Mouse (Mus musculus): Measurements from ENCODE around the gene Ntm.

Gene Ntm

DNA sequence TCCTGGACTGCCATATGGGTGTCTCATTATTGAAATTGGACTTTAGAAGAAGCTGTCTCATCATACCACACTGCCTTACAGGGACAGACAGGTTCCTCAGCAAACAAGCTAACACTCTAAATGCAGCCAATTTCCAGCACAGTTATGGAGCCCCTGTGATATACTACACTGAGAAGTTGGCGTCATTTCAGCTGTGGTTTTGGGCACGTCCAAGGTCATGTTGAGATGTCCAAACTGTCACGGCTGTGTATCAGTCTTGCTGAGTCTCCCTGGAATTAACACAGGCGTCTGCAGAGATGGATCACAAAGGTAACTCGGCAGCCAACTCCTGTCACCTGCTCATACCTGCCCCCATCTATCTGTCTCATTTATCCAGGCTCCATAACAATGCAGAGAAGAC lies 779.9 kb downstream of the Ntm start:
- DNase-seq (ENCODE audit: low read depth, low spot score) = no peak

DNA sequence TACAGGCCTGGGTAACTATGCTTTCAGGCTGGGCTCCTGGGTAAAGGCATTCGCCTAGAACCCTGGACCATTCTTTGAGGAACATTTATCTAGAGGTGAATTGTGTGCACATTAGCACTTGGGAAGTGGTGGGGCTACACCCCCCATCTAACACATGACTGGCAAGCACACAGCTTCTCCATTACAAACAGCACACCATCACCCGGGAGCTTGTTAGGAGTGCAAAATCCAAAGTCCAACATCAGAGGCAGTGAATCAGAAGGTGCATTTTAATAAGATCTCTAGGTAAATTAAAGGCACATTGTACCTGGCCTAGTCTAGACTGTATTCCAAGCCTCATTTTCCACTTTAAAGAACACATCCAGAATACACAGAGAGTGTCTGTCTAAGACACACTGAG lies 781.3 kb downstream of the Ntm start:
- no peak for DNase-seq (ENCODE audit: low read depth, low spot score)

DNA sequence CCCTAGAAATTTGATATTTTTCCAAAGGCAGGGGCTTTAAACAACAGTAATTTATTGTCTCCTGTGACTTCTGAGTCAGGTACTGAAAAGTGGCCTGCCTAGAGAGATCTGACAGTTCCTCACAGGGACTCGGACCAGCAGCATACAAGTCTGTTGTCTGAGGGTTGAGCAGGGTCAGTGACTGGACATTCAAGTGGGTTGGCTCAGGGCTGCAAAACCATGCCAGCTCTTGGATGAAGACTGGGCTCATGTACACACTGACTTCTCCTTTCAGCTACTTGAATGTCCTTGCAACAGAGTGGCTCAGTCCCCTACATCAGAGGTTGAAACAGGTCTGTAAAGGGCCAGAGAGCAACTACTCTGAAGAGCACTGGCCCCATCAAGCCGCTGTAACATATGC lies 797.2 kb downstream of the Ntm start:
- DNase-seq (ENCODE audit: low read depth, low spot score) = no peak

DNA sequence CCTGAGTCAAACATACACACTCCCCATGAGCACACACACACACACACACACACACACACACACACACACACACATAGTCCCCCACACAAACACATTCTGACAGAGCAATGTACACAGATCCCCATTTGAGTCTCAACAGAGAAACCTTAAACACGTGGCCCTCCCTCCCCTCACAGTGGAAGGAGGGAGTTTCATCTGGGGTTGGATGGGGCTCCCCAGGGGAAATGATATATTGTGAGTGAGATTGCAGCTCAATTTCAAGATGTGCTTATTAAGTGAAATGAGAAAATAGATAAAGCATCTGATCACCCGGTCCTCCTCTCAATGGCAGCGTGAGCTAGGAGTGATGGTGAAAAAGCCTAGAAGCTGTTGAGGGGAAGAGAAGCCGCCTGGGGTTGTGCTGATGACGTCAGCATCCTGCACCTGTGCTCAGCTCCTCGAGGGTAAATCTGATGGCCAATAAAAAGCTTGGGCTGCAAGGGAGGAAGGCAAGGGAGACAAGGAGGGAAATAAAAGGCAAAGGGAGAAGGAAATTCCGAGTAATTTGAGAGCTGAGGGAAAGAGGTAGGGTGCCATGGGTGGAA lies 801.8 kb downstream of the Ntm start:
- no peak for DNase-seq (ENCODE audit: low read depth, low spot score)

DNA sequence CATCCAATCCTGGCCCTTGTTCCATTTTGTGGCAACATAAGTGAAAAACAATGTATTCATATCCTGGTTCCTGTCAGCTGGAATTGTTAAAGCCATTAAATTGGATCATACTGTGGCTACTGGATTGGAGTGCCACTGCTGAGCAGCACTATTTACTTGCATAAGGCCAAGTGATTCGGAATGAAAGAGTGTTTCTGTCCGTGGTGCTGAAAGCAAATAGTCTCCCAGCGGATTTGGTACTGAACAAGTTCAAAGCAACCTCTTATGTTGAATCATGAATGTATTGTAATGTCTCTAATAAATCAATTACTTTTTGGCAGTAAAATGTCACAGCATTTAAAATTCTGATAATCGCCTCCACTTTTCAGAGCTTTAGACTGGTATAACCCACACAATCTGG lies 817.0 kb downstream of the Ntm start:
- peak; percentile 16 for DNase-seq (ENCODE audit: low read depth, low spot score)

DNA sequence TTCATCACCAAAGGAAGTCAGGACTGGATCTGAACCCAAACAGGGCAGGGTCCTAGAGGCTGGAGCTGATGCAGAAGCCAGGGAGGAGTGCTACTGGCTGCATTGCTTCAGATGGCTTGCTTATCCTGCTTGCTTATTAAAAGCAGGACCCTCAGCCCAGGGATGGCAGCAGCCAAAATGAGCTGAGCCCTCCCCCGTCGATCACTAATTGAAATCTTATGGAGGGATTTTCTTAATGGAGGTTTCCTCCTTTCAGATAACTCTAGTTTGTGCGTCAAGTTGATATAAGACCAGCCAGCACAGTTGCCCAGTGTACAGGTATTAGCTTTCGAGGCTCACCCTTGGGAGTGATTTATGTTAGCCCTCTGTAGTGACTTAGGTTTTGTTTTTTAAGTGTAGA lies 826.9 kb downstream of the Ntm start:
- DNase-seq (ENCODE audit: low read depth, low spot score) = no peak

DNA sequence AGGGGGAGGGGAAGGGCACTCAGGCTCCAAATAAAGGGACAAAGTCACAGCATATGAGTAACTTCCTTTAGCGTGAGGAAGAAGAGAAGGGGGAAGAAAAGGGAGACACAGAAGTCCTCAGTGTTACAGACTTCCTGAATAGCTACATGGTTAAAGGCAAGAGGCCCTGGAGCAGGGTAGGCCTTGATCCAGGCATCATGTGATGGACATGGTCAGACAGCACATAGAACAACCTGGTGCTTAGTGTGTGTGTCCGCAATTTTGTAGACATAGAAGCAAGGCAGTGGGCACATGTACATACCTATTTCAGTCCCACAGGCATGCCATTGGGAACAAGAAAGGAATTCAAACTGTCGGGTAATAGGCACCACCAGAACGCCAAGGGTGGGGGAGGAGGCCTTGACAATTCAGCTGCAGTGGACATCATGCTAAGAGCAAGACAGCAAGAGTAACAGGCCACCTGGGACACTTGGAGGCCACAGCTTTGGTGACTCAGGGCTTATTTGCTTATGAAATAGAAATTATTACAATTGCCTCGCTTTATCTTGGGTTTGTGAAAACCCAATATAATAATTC lies 832.1 kb downstream of the Ntm start:
- DNase-seq (ENCODE audit: low read depth, low spot score) = no peak

DNA sequence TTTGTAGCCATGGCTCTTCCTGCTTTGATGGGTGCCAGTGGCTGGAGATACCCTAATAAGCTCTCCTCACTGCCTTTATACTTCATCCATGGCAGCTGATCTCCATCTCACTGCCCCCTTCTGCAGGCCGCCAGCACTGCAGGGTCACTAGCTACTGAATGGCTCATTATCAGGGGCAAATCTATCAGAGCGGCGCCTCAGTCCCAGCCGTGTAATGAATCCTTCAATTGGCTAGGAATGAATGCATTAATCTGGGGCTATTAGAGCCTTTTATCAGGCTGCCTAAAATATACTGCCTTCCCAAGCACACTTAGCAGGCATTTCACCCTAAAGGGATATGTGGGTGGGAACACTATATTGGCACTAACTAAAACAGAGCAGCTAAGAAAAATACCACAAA lies 832.6 kb downstream of the Ntm start:
- DNase-seq (ENCODE audit: low read depth, low spot score) = no peak

DNA sequence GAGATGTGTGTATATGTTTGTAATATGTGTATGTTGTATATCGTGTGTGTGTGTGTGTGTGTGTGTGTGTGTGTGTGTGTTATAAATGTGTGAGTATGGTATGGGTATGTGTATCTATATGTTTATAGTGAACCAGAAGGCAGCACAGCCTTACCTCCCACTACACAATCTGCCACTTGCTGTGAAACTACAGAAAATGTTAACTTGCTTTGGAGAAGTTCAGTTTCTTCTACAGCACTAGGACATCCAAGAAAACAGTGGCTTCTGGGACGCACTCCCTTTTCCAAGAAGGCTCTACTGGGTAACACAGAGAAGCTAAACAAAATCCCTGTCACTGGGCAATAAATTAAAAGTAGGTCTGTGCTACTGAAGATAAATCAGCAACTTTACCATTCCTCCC lies 834.5 kb downstream of the Ntm start:
- DNase-seq (ENCODE audit: low read depth, low spot score) = no peak

DNA sequence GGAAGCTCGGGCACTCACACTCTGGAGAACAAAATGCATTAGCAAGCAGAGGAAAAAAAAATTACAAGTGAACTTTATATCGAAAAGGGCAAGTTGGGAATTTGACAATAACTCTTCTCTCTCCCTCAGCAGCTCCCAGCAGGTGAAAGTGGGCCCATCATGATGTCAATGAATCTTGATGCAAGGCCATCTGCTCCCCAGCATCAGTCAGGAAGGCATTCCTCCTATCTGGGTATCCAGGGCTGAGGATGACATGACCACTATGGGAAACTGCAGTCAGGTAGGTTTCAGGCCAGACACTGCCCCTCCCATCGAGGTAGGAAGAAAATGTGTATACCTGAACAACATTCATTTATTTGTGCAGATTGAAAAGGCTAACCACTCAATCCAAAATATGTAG lies 838.5 kb downstream of the Ntm start:
- no peak for DNase-seq (ENCODE audit: low read depth, low spot score)

DNA sequence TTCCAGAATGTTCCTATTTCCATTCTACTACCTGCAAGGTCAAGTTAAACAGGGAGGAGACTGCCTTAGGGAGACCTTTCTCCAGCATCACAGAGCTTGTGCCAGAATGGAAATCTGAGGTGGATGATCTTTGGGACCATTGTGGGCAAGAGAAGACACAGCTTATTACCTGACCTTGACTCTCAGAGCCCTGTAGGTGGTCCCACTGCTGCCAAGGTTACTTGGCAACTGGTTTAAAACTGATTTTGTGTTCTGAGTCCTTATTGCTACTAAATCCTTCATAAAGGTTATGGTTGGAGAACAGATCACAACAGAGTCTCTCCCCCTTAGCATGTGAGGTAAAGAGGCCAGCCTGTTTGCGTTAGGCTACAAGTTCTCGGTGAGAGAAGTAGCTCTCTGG lies 839.1 kb downstream of the Ntm start:
- no peak for DNase-seq (ENCODE audit: low read depth, low spot score)

DNA sequence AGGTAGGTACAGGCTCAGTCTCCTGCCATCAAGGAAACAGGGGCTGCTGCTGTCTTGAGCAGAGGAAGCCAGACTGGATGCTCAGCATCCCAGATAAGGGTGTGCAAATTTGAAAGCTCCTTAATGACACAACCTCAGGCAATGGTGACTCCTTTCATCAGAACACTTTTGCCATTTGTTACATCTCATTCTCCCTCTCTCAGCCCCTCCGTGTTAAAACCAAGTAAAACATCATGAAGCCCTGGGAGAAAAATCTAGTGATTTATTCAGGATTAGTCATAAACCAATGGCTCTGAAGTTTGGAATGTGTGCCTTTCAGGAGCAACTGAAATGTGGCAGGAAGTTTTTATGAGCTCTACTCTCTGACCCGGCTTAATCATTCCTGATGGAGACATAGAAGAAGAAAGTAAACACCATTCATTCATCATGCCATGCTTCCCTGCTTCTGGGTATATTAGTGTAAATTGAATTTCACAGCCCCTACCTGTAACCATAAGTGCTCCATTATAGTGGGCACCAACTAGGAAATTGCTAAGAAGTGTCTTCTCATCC lies 845.3 kb downstream of the Ntm start:
- no peak for DNase-seq (ENCODE audit: low read depth, low spot score)

DNA sequence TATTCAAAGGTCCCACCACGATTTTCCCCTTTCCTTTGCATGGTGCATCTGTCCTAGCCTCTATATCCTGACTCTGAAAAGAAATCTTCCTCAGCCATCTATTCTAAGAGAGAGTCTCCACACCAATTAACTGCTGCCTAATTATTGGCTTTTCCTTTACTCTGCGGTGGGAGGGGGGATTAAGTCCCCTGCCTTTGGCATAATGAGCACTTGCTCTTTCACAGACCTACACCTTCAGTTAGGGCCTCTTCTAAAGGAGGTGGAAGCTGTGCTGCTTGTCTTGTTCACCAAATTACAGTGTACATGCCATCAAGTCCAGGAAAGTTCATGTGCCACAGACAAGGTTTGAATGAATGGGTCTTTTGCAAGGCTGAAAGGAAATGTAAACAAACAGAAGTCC lies 847.6 kb downstream of the Ntm start:
- DNase-seq (ENCODE audit: low read depth, low spot score) = no peak

DNA sequence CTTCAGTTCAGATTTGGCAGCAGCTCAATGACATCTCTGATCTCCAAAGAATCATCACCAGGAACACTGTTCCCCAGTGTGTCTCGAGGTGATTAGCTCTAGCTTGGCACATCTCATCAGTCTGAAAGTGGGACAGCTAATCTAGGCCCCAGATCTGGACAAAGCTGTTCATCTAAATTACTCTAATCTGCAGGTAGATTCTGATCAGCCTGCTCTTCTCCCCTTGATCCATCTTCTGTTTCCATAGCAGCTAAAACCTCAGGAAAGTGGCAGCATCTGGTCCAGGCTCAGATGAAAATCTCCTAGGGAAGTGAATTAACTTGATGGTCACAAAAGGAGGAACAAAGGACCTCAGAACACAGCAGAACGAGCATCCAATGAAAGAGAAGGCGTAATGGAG lies 856.2 kb downstream of the Ntm start:
- DNase-seq (ENCODE audit: low read depth, low spot score) = no peak

DNA sequence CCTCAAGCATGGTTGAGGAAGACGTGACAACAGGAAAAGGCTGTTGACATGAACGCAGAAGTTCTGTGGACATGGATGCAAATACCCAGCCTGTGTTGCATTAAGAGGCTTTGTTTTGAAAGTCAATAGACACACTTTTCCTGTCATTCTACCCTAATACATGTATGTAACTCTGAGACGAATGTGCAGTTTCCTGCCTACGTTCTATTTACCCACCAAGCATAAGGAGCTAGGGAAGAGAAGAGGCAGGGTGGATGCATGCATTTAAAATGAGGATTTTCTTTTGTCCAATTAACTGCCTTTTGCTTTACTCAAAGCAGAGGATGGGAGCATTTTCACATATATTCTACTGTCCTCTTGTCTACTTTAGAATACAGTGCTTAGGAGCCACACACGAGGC lies 858.5 kb downstream of the Ntm start:
- no peak for DNase-seq (ENCODE audit: low read depth, low spot score)

DNA sequence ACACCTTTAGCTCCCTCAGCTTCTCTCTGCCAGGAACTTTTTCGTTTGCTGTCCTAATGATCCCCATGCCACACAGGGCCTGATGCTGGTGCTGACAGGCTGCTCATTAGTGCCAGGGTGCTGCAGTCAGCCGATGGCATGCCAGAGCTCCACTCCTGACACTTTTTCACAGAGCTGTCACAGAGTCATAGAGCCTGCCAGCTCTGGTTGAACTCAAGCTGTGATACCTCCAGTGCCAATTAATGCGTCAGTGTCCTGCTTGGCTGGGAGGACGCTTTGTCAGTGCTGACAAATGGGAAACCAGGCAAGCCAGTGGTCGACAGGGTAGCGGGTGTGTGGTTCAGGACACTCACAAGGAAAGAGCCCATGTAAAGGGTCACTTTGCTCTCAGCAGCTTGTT lies 858.9 kb downstream of the Ntm start:
- DNase-seq (ENCODE audit: low read depth, low spot score) = no peak

DNA sequence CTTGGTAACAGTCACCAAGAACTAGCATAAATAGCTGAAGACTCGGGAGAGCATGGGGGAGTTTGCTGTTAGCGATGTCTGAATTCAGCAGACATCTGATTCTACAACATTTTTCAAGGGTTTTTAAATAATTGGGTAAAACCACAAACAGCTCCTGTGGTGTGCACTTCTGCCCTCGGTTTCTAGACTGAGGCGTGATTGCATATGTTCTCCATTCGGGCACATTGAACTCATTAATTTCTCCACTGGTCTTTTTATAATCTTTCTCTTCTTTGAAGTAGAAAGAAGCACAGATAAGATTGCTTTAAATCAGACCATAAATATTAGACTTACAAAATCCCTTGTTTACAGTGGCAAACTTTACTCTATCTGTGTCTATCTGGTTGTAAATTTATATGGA lies 862.3 kb downstream of the Ntm start:
- no peak for DNase-seq (ENCODE audit: low read depth, low spot score)

DNA sequence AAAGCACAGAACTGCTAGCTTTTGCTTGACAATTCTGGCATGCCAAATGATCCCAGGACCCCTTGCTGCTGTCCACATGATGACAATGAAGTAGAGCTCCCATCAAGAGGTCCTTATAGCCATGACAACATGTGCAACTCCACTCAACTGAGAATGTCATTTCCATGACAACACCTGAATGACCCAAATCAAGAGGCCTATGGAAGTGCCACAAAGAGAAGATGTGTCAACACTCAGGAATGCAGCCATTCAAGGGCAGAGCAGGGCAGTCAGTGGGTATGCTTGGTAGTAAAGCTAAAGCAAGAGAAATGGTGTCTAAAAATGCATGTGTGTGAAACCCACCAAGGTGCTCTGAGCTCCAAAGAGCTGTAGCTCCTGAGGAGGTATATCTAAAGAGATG lies 870.5 kb downstream of the Ntm start:
- no peak for DNase-seq (ENCODE audit: low read depth, low spot score)

DNA sequence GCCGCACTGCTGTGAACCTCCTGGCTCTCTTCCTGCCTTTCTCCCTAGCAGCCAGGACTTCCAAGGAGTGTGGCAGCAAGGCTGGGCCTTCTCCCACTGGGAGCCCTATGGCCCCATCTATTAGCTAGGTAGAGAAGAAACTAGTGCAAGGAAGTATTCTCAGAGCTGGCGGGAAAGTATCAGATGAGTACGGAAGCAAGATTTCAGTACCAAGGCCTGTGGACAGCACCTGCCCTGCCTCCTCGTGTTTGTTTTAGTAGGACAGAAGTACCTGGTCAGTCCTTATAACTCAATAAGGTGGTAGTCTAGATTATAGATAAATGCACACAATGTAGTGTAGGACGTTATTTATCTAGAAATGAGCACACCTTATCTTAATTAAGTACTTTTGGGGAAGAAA lies 874.3 kb downstream of the Ntm start:
- no peak for DNase-seq (ENCODE audit: low read depth, low spot score)

DNA sequence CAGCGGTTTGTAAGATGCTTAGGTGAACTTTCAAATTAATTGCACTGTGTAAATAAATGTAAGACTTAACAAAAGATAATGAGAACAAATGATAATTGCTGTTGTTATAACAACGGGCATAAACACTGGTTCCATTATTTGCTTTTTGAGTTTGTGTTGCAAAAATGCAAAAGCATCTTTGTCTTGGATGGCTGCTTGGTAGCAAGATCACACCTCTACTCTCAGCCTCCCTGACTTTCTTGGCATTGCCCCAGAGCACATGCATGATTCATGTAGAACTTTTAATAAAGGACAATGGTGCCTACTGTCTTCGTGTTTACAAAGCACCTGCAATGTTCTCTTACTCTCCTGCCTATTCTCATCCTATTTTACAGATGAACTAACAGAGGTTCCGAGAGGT lies 875.3 kb downstream of the Ntm start:
- DNase-seq (ENCODE audit: low read depth, low spot score) = no peak

DNA sequence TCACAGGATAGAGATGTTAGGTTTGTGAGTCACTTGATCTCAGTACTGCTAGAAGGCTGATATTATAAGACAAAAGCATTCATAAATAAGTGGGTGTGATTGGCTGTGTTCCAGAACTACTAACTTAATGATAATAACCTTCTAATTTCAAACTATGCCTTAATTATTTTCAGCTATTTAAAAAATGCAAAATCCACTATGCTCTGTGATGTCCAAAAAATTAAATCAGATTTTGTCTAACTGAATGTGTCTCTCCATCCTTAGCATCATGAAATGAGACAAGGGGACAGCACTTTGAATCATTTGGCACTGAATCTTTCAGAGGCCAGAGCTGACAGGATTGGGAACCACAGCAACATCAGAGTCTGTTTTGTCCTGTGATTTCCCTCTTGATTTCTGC lies 875.8 kb downstream of the Ntm start:
- no peak for DNase-seq (ENCODE audit: low read depth, low spot score)

DNA sequence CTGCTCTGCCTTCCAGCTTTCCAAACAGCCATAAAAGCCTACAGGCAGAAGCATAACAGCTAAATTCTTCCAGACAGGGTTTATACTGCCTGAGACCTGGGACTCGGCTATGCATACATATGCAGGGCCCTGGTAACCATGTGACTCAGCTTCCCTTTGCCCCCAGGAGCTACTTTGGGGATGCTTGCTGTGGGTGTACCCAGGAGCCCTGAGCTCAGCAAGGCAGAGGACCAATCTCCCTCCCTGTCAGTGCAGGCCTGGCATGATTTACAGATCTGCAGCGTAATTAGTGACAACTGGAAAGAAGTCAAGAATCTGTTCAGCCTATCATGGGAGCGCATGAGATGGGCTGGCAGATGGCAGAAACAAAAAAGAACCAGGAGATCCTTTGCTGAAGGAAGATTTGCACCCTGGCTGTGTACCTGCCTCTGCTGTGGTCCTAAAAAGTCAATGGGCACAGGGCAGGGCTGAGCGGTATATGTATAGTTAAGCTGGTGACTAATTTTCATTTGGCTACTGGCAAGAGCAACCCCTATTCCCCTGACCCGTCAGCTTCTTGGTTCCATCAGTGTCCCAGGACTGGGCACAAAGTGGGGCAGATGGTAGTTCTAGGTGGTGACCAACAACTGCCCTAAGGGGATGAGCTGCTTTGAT lies 886.9 kb downstream of the Ntm start:
- no peak for DNase-seq (ENCODE audit: low read depth, low spot score)

DNA sequence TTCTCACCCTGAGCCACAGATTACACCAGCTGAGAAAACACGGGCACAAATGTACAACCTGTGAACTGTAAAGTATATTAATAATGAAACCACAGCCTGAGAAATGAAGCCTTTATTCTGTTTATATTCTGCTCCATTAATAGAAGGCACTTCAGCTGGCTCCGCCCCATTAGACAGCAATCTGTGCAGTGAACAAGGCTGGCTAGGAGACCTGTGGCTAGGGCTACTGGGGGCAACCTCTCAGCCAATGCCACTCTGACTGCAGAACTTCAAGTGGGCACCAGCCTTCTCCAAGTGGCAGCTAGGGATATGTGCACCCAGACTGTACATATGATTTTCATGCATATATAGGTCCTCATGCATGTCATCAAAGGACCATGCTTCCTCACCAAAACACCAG lies 887.7 kb downstream of the Ntm start:
- DNase-seq (ENCODE audit: low read depth, low spot score) = no peak

Measured in WW6 (cell line).